Mouse (Mus musculus): ENCODE measurements around the gene C2cd4c.

Gene C2cd4c

GRCm38 (mm10) chr10:79612192-79613135 lies 1.4 kb downstream of the C2cd4c start:
- DNase-seq (ENCODE audit: low read depth in 1 of 2, low spot score in 2 of 2): no peak

GRCm38 (mm10) chr10:79611296-79611695 lies 2.5 kb downstream of the C2cd4c start:
- DNase-seq (ENCODE audit: low read depth in 1 of 2, low spot score in 2 of 2): no peak

DNA sequence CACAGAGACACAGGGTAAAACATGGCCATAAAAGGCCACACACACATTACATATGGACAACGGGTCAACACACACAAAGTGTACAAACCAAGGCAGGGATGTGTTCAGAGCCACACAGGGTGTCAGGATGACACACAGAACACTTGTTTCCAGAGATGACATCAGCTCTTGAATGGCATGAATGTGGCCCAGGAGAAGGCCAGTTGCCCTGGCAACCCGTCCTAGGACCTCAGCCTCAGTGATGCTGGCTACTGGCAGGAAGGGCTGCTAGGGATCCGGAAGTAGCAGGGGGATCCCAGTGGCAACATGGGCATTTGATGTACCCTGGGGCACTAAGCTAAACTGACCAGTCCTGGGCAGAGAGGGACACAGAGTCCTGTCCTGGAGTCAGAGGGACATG lies 4.5 kb downstream of the C2cd4c start:
- no peak for DNase-seq (ENCODE audit: low read depth in 1 of 2, low spot score in 2 of 2)

- no peak for DNase-seq (ENCODE audit: low read depth in 1 of 2, low spot score in 2 of 2)
Observed at GRCm38 (mm10) chr10:79607892-79608291, 5.9 kb downstream of the C2cd4c start.

DNA sequence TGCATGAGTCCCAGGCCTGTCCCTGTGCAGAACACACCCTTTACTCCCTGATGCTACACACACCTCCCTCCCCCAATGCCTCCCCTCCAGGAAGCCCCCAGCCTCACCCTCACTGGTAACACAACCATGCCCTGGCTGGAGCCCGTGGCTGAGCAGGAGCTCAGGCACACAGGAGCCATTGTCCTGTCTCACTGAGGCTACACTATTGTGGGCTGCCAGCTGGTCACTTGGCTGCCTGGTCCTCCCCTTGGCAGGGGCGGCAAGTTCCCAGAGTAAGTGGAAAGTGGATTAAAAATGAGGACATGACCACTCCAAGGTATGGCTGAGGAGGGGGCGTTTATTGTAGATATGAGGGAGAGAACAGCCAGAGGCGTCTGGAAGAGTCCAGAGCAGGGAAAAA lies 7.3 kb downstream of the C2cd4c start:
- DNase-seq (ENCODE audit: low read depth in 1 of 2, low spot score in 2 of 2): no peak

DNA sequence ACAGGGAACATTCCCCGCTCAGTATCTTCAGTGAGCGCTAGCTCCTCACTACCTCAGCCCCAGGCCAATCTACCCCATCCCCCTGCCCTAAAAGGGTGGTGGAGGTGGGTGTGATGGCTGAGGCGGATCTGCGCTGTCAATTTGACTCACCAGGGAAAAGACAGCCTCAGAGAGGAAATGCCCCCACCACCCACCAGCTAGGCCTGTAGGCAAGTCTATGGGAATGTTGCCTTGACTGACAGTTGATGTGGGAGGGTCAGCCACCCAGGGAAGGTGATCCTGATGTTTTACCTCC lies 15.9 kb downstream of the C2cd4c start:
- DNase-seq (ENCODE audit: low read depth in 1 of 2, low spot score in 2 of 2): no peak

- no peak for DNase-seq (ENCODE audit: low read depth in 1 of 2, low spot score in 2 of 2)
Observed at GRCm38 (mm10) chr10:79597051-79597935, 16.5 kb downstream of the C2cd4c start.

GRCm38 (mm10) chr10:79595590-79595929 lies 18.3 kb downstream of the C2cd4c start:
- no peak for DNase-seq (ENCODE audit: low read depth in 1 of 2, low spot score in 2 of 2)

DNA sequence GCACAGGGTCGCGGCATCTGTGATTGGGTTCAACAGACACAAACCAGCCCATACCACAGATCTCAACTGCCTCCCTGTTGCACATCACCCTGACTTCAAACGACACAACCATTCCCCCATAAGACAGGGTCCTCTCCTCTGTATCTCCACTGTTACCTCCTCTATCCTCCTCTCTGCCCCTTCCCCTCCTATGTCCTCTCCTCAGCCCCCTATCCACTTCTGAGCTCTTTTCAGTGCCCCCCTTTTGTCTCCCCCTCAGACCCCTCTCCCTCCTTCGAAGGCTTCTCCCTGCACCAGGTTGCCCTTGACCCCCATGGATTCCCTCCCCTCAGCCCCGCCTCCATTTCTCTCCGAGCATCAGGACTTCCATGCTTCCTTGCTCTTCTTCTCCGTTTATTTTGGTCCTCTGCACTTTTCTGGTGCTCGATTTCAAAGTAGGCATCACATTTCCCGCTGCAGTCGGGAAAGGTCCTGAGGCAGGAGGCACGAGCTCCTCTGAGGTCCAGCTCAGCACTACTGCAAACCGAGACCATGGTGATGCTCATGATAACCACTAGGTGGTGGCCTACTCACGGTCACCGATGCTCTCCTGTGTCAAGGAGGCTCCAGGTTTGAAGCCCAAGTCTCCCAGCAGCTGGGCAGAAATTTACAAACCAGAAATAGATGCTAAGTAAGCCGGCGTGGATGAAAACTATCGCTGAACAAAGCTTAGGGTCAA lies 18.8 kb downstream of the C2cd4c start:
- no peak for DNase-seq (ENCODE audit: low read depth in 1 of 2, low spot score in 2 of 2)

- no peak for DNase-seq (ENCODE audit: low read depth in 1 of 2, low spot score in 2 of 2)
Observed at GRCm38 (mm10) chr10:79594111-79594510, 19.7 kb downstream of the C2cd4c start.

DNA sequence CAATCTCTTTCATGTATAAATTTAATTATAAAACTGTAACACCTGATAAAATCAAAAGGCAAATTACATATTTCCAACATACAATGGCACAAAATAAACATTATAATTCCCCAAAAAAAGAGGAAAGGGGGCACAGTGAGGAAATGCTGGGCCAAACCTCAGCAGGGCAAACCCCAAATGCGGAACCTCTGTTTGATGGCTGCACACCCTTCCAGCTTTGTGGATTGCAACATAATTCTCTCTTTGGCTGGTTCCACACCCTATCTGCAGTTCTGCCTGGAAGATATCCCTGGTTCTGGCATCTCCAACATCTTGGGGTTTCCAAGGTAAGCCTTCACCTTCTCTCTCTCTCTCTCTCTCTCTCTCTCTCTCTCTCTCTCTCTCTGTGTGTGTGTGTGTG lies 23.1 kb downstream of the C2cd4c start:
- no peak for DNase-seq (ENCODE audit: low read depth in 1 of 2, low spot score in 2 of 2)

DNA sequence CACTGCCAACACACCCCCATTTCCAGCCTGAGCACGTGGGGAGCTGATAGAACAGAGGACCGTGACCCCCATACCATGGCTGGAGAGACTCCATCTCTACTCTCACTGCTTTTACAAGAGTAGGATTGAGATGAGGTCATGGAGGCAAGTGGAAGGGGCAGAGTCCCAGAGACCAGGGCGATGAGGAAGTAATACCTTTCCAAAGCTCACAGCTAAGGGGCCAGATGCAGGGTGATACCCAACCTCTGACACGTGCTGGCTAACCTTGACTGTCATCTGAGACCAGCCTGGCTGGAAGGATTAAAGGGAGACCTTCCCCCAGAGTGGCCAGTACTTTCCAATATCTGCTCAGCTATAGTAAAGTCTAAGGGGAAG lies 26.1 kb downstream of the C2cd4c start:
- DNase-seq (ENCODE audit: low read depth in 1 of 2, low spot score in 2 of 2): no peak

GRCm38 (mm10) chr10:79587061-79587751 lies 26.6 kb downstream of the C2cd4c start, which contains the start of gene Theg:
TSS of gene Theg (minus strand) at chr10:79587331.
- DNase-seq (ENCODE audit: low read depth in 1 of 2, low spot score in 2 of 2): no peak

DNA sequence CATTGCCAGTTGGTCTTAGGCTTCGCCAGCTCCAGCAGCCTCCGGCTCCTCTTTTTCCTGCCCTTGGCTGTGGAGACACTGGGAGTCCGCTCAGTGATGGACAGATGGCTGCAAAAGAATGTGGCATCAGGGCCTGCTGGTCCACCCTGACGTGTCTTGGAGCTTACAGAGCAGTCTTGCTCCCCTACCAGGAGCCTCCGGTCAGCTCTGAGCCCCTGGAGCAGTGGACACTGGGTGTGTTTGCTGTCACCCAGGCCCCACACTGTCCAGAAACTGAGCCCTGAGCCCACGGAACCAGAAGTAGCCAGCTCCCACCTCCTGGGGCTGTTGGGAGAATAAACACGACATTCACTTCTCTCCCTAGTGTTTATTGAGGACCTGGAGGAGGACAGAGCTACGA lies 27.6 kb downstream of the C2cd4c start:
- DNase-seq (ENCODE audit: low read depth in 1 of 2, low spot score in 2 of 2): no peak

- no peak for DNase-seq (ENCODE audit: low read depth in 1 of 2, low spot score in 2 of 2)
Observed at GRCm38 (mm10) chr10:79585723-79586122, 28.1 kb downstream of the C2cd4c start.

DNA sequence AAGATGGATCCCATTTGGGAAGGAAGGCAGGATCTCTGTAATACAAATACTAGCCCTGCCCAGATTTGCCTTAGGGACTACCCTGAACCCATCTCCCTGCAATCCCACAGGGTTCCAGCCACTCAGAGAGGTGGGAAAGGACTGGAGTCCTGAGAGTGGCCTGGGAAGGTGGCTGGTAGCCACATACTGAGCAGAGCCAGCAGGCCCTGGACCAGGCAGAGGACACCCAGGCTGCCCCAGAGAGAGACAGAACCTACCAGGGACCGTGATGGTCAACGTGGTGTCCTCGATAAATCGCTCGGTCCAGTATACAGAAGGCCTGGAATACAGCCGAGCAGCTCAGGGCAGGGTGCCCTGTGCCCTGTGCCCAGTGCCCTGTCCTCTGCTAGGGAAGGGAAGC lies 28.7 kb downstream of the C2cd4c start:
- DNase-seq (ENCODE audit: low read depth in 1 of 2, low spot score in 2 of 2): no peak

DNA sequence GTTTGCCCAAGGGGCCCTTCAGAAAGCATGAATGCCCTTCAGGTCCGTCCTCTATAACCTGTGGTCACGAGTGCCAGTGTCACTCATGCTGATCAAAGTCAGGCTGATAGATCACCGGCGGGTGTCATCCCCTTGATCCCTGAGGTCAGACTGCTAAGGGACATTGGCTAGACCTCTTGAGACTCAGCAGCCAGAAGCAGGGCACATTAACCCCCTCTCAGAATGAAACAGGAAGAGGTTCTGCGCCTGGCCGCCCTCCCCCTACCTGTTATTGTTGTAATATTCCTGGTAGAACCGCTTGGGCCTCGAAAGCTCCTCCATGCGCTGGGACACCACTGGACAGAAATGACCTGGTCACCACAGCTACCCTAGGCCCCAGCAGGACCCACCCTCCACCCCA lies 29.4 kb downstream of the C2cd4c start:
- DNase-seq (ENCODE audit: low read depth in 1 of 2, low spot score in 2 of 2): no peak

DNA sequence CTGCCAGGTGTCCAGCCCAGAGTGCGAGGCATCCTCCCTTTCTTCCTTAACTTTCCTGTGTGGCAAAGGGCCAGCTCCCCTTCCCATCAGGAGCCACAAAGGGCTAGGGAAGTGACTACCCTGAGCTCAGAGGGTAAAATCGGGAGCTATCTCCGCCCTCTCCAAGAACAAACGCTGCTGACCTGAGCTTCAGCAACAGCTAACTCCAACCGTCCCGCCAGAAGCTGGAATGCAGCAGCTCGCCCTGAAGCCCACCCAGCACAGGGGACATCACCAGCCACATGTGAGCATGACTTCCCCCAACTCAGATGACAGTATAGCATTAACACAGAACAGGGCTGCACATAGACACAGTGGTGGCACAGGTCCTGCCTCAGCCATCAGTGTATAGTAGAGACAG lies 29.8 kb downstream of the C2cd4c start:
- DNase-seq (ENCODE audit: low read depth in 1 of 2, low spot score in 2 of 2): no peak

- no peak for DNase-seq (ENCODE audit: low read depth in 1 of 2, low spot score in 2 of 2)
Observed at GRCm38 (mm10) chr10:79581501-79581900, 32.3 kb downstream of the C2cd4c start.

DNA sequence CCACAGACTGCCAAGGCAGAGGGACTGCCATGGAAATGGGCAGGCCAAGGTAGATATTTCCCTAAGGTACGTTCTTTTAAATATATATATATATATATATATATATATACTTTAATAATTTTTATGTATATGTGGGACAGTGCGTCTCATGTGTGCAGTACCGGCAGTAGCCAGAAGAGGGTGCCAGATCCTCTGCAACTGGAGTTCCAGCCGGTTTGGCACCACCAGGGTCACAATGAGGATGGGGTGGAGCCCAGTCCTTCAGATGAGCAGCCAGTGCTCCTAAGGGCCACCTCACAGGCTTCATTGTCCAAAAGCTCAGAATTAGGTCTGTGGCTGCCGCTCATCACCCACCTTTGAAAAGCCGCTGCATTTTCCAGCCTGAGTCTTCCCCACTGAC lies 33.0 kb downstream of the C2cd4c start:
- peak; percentile 9 to 24 for DNase-seq (ENCODE audit: low read depth in 1 of 2, low spot score in 2 of 2)

GRCm38 (mm10) chr10:79580356-79580755 lies 33.5 kb downstream of the C2cd4c start:
- no peak for DNase-seq (ENCODE audit: low read depth in 1 of 2, low spot score in 2 of 2)
